Mouse (Mus musculus) adrenal gland (tissue): ENCODE data around the gene Krtap24-1.

Experiments used
- intact Hi-C: fragments of 180-260 bp; cut with DNase I; formaldehyde crosslinking; loops from one replicate; pipeline ENCODE4 v1.15.1; 2025
- long read RNA-seq, 2 experiments: library from polyadenylated mRNA; unstranded; transcript quantifications; one replicate each; pipeline ENCODE4 v2.0.0; 2020; ENCODE audit warnings: borderline replicate concordance in 1 of 2; ENCODE audit not compliant: insufficient replicate concordance in 1 of 2

The Krtap24-1 gene
- long read RNA-seq, experiment 1, result 0 reads
- long read RNA-seq, experiment 2, result 0 reads

DNA sequence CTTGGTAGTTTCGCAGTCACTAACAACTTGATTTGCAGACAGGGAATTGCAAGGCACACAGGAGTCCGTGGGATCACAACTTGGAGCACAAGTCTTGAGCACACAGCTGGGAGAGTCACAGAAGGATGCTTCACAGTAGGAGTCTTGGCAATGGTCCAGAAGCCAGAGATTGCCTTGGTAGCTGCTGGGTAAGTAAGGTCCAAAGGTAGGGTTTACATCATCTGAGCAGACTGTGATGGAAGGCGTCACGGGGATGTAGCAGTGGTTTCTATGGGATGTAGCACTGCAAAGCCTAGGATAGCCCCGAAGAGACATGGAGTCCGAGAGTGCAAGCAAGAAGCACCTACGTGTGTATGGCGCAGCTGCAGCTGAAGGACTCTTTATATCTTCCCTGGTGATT lies at the start of gene Krtap24-1:
TSS of gene Krtap24-1 (minus strand) at position 358 of the 400 bp plus-strand sequence.
- intact Hi-C loops, result no loop called here

DNA sequence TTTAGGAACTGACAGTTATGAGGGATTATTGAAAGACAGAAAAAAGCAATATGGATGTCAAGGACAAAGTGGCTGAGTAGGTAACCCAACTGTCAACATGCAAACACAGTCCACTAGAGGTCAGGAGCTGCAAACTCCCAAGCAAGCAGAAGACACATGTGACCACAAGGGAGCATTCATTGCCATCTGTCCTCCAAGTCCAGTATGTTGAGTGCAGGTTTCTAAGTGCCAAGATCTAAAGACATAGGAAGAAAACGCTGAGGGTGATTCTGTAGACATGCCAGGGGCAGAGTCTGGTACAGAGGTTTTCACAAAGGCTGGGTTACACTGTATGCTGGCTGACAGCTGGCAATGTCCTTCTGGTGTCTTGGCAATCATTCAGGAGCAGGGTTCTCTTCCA lies 45.3 kb upstream of the Krtap24-1 start:
- intact Hi-C loops, result no loop called here

DNA sequence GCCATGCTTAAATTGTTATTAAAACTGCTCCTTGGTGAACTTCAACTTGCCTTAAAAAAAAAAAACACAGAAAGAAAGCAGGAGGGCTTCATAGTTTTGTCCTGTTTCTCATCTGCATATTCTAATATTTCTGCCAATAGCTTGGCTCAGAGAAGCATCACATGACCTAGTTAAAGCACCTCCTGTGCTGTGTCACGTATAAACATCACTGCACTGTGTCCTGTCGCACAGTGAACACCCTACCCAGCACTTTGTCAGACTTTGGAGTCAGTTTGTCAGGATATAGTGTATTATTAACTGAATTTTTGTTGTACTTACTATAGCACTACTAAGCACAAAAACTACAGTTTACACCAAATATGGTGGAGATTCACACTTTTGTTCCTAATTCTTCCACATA lies 39.9 kb upstream of the Krtap24-1 start:
- intact Hi-C loops, result no loop called here

DNA sequence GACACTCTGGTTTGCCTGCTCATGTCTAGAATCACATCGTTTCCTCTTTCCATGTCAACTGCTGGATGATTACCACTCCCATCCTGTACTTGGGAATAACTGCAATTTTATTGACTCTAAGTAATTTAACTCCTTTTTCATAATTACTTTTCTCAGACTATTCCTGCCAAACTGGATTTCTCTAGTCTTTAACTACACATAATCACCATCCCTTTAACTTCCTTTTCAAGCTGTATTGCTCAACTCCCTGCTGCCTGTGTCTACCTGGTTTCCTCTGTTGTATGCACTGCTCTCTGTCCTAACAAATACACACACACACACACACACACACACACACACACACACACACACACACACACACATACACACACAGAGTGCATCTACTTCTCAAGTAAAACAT lies 39.0 kb upstream of the Krtap24-1 start:
- intact Hi-C loops, result no loop called here

DNA sequence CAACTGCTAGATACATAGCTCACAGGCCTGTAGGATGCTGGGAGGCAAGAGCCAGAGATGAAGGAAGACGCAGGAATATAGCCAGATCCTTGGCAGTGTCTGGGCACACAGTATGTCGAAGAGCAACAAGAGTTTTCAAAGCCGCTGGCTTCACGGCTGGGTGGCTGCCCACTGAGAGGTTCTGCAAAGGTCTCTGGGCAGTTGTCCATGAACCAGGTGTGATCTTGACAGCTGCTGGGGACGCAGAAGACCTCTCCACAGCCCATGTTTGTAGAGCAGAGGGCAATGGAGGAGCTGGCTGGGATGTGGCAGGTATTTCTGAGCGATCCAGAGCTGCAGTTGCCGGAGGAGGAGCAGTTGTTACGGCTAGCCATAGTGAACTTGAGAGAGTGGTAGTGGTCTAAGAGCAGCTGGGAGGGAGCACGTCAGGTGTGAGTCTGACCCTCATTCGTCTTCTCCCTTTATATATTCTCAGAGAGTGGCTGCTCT lies 35.3 kb upstream of the Krtap24-1 start, which contains the start of gene Krtap26-1:
TSS of gene Krtap26-1 (minus strand) at position 439 of the 489 bp plus-strand sequence.
- intact Hi-C loops, result no loop called here

DNA sequence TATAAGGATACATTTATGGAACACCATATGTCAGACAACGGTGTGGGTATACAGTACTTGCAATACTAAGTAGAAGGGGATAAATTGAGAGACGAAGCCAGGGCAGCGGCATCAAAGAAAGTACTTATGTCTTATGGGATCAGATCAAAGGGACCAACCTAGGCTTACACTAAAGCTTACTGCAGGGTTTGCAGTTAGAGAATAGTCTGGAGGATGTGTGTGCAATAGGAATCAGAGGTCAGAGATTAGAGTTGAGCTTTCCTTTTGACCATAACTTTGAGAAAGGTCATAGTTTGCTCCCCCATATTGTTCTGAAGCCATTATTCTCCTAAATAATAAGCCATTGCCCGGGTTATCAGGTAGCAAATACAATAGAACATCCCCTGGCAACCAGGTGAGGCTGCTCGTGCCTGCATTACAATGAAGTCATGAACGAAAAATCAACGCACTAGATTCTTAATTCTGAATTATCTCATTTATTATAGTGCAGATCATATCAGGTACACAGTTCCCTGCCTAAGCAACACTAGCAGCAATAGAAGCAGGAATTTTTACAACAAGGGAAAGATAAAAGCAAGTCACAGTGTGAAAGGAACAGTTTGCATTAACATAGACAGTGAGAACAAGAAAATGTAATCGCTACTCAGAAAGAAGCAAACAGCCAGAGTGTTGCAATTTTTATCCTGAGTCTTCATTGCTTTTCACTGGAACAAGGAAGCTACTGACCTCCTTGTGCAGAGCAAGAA lies 34.5 kb upstream of the Krtap24-1 start:
- intact Hi-C loops, result no loop called here

DNA sequence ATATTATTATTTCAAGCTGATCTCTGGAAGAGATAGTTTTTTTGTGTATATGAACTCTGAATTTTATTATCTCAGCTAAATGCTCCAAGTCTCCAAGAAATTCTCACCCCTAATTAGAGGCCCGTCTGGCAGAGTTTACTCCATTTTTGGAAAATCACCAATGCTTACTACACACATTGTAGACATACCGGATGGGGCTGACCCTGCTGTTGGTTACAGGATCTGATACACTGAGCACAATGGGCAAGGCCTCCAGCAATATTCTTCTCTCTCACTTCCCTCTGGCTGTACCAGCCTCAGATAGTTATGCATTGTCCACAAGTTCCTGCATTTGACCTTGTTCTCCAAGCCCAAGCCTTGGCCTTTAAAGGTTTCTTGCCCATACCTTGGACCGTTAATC lies 28.0 kb upstream of the Krtap24-1 start:
- intact Hi-C loops, result no loop called here

DNA sequence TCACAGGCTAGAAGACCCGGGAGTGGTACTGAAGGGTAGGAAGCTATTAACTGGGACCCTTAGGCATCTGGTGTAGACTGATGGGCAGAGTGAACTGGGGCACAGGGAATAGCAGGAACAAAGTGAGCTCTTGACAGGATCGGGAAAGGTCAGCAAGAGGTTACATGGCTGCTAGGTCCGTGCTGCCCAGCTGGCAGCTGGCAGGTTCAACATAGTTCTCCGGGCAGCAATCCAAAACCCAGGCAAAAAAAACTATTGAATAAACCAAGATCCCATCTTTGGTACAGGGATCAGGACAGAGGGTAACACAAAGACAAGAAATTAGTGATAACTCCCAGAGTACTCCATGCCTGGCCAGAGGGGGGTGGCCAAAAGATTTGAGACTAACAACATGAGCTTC lies 23.1 kb upstream of the Krtap24-1 start:
- intact Hi-C loops, result no loop called here

DNA sequence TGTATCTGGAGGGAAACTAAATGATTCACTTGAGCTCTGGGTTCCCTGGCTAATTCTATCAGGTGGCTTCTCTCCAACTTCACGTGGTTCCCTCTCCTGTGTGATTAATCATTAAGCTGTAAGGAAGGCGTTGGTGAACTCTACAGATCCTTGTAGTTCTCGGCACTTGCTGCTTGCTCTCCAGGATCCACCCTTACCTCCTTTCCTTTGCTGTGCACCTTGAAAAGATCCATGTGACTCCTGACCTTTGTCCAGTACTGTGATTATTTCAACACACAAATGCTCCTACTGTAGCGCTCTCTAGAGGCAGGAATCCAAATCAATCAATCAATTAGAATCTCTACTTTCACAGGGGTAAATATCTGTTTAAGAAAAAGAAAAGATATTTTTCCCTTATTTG lies 19.4 kb upstream of the Krtap24-1 start:
- intact Hi-C loops, result no loop called here

DNA sequence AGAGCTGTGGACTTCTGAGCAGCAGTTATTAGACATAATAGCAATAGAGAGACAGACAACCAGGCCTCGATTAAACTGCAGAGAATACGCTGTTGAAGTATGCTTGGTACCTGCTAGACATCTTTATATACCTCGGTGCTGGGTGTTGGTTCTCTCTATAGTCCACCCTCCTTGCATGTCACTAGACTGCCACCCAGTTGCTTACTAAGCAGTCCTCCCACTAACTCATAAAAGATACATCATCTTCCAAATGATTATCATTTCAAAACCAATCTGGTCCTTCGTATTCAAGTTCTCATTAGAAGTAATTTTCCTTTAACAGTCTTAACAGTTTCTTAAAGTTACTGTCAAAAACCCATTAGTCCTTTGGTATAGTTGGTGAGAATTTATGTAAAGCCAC lies 15.5 kb upstream of the Krtap24-1 start, which contains the start of gene 2310079G19Rik:
TSS of gene 2310079G19Rik (minus strand) at position 101 of the 400 bp plus-strand sequence.
- intact Hi-C loops, result no loop called here

DNA sequence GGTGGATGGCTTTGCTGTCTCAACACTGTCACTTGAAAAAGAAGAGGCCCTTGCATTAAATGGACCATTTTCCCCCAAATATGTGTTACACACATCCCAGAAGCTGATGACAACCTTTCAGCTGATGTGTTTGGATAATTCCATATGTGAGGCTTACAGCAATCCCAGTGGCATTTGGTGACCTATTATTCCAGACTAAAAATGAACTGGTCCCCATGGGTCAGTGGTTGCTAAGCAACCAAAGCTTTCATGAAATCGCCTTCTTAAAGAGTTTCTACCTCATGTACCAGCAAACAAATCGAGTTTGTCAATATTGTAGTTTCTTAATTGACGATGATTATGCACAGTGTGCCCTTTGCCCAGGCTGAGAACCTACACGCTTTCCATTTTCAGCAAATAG lies 633 bp upstream of the Krtap24-1 start:
- intact Hi-C loops, result no loop called here

DNA sequence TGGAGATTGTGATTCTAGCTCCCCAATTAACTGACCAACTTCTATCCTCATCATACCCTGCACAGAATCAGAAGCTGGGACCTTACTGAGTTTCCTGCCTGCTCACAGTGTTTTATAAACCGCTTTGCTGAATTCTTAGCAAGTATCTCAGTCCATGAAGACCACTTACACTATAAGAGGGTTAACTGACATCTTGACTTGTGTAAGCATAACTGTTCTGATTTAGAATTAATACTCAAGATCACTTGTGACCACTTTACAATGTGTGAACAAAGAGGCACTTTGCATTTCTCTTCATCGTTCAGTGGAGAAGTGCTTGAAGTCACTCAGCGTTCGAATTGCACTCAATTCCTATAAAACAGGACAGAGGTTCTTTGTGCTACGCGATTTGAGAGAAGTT lies 7.5 kb downstream of the Krtap24-1 start:
- intact Hi-C loops, result no loop called here

DNA sequence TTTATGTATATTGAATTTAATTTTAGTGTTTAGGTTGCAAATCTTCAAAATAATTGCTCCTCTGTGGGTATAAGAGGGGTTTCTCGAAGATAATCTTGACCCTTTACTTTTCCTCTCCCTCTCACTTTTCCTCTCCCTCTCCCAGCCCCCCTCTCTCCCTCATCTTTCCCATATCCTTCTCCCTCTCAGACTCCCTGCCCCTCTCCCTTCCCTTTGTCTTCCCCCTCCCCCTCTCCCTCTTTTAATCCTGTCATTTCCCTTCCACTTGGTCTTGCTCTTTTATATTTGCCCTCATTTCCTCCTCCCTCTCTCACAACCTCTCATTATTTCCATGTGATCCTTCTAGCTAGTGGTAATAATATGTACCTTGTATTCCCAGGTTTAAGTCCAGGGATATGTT lies 9.6 kb downstream of the Krtap24-1 start:
- intact Hi-C loops, result no loop called here

DNA sequence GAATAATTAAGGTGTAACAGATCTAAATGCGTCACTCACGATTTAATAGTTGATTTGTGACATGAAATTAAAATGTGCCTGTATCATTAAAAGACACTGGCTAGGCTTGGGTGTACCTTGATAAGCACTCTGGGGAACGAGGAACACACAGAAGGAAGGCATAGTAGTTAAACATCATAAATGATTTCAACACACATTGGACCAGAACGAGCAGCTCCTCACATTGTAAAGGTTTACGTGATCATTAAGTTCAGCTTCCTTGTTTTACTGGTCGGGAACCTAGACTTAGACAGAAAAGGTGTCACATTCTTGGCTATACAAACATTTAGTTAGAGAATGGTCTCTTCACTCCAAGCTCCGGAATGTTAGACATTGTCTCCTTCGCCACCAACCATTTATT lies 11.8 kb downstream of the Krtap24-1 start:
- intact Hi-C loops, result no loop called here

DNA sequence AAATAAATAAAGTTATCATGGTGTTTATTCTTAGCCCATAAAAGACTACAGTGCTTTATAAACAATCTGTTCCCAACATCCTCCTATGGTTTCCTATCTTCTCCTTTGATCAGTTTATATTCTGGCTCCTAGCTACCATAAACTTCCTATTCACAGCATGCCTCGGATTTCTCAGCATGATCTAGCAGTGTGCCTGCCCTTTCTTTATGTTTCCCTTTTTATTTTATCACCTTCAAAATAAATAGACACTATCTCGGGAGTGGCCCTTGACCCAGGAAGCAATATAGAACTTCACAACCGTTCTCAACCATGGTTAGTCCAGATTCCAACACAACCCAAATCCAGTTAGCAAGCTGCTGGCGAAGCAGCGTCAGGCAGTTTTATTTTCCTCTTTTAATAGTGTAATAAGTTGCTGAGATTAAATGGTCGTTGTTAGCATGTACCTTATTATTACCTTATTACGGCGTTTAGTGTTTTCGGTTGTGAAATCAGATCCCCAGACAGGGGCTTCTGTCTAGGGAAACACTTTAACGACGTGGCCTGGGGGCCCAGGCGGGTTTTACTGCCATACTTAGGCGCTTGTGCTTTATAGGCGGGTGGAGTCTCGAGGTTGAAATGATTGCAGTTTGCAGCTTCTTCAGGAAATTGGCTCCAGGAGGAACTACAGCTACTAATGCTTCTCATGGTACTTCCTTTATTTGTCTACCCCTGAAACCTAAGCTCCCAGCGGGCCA lies 12.4 kb downstream of the Krtap24-1 start:
- intact Hi-C loops, result no loop called here

DNA sequence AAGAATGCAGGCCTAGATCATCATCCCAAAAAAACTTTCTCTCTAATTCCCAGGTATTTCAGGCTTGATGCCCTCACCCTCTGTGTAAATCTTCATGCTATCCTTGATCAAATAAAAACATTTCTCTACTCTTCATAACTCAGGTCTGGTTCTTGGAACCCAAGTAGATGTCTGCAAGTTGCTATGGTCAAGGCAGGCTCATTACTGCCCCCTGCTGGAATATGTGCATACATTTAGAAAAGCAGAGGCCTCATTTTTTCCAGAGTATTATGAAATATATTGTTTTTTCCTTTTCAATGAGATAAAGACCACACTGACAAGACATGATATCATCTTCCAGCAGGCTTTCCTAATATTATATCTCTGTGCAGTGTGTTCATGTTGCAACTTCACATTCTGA lies 19.3 kb downstream of the Krtap24-1 start:
- intact Hi-C loops, result no loop called here

DNA sequence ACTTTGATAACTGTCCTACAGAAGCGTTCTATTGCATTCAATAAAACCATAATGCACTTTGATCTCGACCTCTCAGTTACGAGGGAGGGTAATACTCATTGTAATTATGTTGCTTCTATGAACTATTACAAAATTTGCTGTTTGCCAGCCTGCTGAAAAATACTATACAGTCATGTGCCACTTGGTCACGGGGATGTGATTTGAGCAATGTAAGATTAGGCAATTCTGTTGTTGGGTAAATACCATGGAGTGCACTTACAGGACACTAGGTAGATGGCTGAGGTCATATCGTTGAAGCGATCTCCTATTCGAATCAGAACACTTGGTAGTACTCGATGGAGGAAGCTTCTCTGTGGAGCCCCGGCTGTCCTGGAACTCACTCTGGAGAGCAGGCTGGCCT lies 28.7 kb downstream of the Krtap24-1 start:
- intact Hi-C loops, result no loop called here

DNA sequence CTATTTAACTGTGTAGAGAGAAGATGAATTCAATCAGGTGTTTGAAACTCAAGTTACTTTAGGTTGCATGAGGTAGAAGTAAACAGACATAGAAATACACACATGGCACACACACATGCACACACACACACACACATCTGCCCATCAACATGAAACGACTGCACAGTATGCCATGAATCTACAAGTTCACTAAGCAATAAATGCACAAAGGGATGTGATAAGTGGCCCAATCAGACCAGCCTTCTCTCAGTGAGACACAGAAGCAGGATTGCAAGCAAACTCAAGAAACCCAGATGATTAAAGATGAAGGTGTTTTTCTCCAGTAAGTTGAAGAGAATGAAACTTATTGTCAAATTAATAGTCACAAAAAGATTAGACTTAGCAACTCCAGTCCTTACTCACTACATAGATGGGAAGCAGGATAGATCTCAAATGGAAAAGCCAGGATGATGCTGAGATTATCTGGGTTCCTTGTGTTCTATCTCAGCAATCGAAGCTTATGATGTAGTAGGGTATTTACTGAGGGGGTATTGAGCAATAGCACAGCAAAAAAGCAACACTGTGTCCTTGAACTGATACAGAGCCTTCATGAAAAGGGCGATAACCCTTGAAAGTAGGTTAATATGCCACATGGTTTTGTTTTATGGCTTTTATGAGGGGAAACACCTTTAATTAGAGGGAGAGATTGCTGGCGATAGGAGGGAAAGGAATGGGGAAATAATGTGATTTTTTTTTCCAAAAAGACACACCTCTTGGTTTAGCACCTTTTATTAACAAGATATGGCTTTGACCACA lies 36.0 kb downstream of the Krtap24-1 start:
- intact Hi-C loops, result no loop called here

DNA sequence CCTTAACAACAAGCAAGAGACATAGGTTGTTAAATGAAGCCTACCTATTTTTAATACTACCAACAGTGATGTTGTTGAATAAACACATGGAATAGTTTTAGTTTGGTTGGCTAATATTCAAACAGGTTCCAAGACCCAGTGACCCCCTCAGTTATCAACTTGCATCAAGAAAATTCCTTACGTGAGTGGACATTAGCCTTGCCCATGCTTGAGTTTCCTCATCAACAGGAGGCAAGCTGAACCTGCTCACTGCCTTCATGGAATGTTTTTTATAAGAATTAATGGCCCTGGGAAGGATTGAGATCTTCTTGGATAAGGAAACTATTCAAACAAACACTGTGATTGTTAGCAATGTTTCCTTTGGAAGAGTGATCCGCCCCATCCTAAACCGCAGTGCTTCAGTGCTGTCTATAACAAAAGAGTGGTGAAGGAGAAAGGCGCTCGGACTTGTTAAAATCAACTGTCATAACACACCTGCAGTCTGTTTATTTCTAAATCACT lies 39.1 kb downstream of the Krtap24-1 start:
- intact Hi-C loops, result no loop called here

DNA sequence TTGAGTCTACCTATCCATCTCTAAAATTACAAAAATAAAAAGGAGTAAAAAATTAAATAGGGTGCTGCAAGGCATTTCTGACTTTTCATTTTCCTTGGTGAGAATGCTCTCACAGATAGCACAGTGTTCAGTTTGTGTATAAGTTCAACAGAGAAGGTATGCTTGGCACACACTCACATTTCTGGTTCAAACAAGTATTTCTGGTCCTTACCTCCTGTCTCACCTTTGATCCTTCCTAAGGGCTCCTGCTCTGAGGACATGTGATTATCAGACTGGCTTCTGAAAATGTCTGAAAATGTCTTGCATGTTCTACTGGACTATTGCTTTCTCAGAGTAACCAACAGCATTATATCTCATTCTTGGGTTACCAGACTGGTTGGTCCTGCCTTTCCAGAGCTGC lies 41.9 kb downstream of the Krtap24-1 start:
- intact Hi-C loops, result no loop called here

DNA sequence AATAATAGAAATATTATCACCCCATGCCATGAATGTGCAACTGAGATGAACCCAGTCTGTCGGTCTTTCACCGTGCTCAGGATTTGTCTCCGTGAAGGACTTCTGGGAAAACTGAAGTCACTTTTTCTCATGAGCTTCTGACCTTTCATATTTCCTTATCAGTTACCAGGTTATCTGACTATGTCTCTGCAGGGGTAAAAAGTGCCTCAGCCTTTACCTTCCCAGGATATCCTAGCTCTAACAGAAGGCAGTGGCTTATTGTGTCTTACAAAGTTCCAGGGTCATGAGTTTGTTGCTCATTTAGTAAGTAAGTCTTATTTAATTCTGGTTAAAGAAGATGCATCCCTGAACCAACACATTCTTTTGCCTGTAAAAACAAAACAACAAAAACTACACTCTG lies 42.3 kb downstream of the Krtap24-1 start:
- intact Hi-C loops, result no loop called here

DNA sequence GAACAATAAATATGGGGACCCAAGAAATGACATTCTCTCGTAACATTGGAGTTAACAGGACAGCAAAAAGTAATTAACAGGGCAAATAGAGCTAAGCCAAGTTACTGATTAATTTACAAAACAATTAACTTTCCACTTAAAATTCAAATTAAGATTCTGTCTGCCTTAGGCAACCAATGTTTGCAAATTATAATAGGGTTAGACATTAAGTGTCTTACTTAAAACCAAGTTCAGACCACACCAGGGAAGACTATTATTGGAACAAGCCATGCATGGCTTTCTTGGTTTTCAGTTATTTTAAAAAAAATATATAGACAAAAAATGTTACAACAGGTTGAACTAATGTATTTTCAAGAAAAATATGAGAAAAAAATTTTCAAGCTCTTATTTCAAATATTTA lies 43.0 kb downstream of the Krtap24-1 start:
- intact Hi-C loops, result no loop called here
